Comparison of ENCODE assay signal across 8 mouse cellular contexts in the genomic region with DNA sequence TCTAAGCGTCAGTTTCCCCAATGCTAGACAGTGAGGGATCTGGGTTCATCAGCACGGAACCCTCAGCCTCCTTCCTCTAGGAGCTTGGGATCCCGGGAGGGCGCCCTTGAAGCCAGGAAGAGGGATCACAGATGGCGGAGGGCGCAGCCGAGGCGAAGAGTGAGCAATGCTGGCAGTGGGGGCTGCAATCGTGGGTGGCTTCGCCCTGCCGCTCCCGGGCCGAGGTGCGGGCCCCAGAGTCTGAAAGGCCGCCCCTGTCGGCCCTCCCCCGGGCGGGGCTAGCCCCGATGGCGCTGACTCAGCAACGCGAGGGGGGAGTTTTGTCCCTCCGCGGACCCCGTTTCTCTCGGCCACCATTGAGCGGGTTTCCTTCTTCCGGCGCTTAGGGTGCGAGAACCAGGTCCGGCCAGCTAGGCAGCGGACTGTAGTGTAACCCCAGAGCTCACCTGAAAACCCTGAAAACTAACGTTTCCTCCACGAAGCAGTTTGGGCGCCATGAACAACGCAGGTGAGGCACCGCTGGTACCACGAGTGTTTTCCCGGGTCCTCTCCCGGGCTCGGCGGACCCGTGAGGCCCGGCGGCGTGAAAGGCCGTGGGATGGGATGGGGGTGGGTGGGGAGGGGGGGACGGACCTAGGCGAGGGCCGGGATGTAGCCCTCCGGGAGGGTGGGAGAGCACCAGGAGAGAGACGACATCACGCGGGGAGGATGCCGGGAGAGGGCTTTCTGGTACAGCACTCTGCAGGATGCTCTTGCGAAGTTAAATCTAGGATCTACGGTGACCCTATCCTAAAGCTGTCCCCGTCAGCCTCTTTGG. TPM values are rescaled to one million over a fixed set of nuclear protein-coding genes. Genes with fewer than 3 reads are reported as not detected.
DNase-seq lines count a peak whose midpoint lies in the region; ATAC-seq and TF ChIP-seq lines count a peak whose summit lies in the region.

No protein-coding gene starts in this region.

- ATAC-seq in embryonic facial prominence, embryonic 13.5 days (ENCODE audit: insufficient number of reproducible peaks, insufficient read depth, low FRiP score, low TSS enrichment, low read depth): peak; percentile 90
- peak; percentile 94 for ATAC-seq in limb, embryonic 14.5 days (ENCODE audit: low FRiP score, low read depth)
- ATAC-seq in midbrain, postnatal 0 days (ENCODE audit: low FRiP score): peak; percentile 84

- TF ChIP-seq POLR2A in limb, embryonic 14.5 days (IDR thresholded peaks at IDR 0.05; ENCODE audit: borderline replicate concordance, extremely low read depth, insufficient read depth, insufficient read length): peak; percentile 82; the same call in 1 of the 2 replicates

- H3K4me3 ChIP-seq in embryonic facial prominence, embryonic 13.5 days: peak overlapping the region; percentile 73
- peak overlapping the region; percentile 88 for H3K4me3 ChIP-seq in limb, embryonic 14.5 days (replicated peaks; ENCODE audit: low read length)
- peak overlapping the region; percentile 86 for H3K4me3 ChIP-seq in midbrain, postnatal 0 days (ENCODE audit: low read depth, low read length)

- peak overlapping the region; percentile 89 for H3K9ac ChIP-seq in embryonic facial prominence, embryonic 13.5 days
- peak overlapping the region; percentile 88 for H3K9ac ChIP-seq in limb, embryonic 14.5 days (ENCODE audit: low read depth, low read length, severe bottlenecking)
- peak overlapping the region; percentile 90 for H3K9ac ChIP-seq in midbrain, postnatal 0 days (replicated peaks; ENCODE audit: low read length, poor library complexity, severe bottlenecking)

- H3K4me2 ChIP-seq in embryonic facial prominence, embryonic 13.5 days: peak overlapping the region; percentile 86
- H3K4me2 ChIP-seq in limb, embryonic 14.5 days (replicated peaks; ENCODE audit: low read depth, low read length, severe bottlenecking): peak overlapping the region; percentile 70
- peak overlapping the region; percentile 80 for H3K4me2 ChIP-seq in midbrain, postnatal 0 days (ENCODE audit: low read depth, low read length, poor library complexity, severe bottlenecking)

- H3K9me3 ChIP-seq in embryonic facial prominence, embryonic 13.5 days: no peaks in the 10 kb centered on the region
- H3K9me3 ChIP-seq in limb, embryonic 14.5 days (ENCODE audit: control insufficient read depth, low read length): no peaks in the 10 kb centered on the region
- H3K9me3 ChIP-seq in midbrain, postnatal 0 days (ENCODE audit: low read length): no peaks in the 10 kb centered on the region

- WGBS in embryonic facial prominence, embryonic 13.5 days: under 1% methylated on average over 58 of the region's 58 CpGs
- under 1% methylated on average over 56 of the region's 58 CpGs for WGBS in limb, embryonic 14.5 days
- under 1% methylated on average over 49 of the region's 58 CpGs for WGBS in midbrain, postnatal 0 days

- 0 out of 2 replicates have a peak, but pooled peaks cover 8% of the 10 kb centered on the region for H3K36me3 ChIP-seq in embryonic facial prominence, embryonic 13.5 days
- H3K36me3 ChIP-seq in limb, embryonic 14.5 days (ENCODE audit: control insufficient read depth, insufficient read depth, low read length): peaks cover 13% of the 10 kb centered on the region
- no peaks in the 10 kb centered on the region for H3K36me3 ChIP-seq in midbrain, postnatal 0 days (ENCODE audit: insufficient read depth, low read length)

- H3K4me1 ChIP-seq in embryonic facial prominence, embryonic 13.5 days: peaks cover 5% of the 10 kb centered on the region
- peaks cover 9% of the 10 kb centered on the region; the same call in 1 of the 2 replicates for H3K4me1 ChIP-seq in limb, embryonic 14.5 days (ENCODE audit: control insufficient read depth, insufficient read depth, low read length)
- peaks cover 3% of the 10 kb centered on the region; the same call in 1 of the 2 replicates for H3K4me1 ChIP-seq in midbrain, postnatal 0 days (ENCODE audit: insufficient read depth, low read length)

- no peaks in the 10 kb centered on the region for H3K27me3 ChIP-seq in embryonic facial prominence, embryonic 13.5 days
- H3K27me3 ChIP-seq in limb, embryonic 14.5 days (ENCODE audit: control insufficient read depth, insufficient read depth, low read length): no peaks in the 10 kb centered on the region
- no peaks in the 10 kb centered on the region for H3K27me3 ChIP-seq in midbrain, postnatal 0 days (ENCODE audit: insufficient read depth, low read length)

- peak overlapping the region; percentile 88 for H3K27ac ChIP-seq in embryonic facial prominence, embryonic 13.5 days
- H3K27ac ChIP-seq in limb, embryonic 14.5 days (replicated peaks; ENCODE audit: low read depth, low read length): peak overlapping the region; percentile 83
- peak overlapping the region; percentile 82 for H3K27ac ChIP-seq in midbrain, postnatal 0 days (ENCODE audit: low read depth, low read length)

- peak; percentile 91 for DNase-seq in 3134 (ENCODE audit: extremely low read depth, insufficient read length, low spot score)
- peak; percentile 95 to 96 for DNase-seq in adrenal gland, postnatal 36 days
- peak; percentile 94 for DNase-seq in heart, adult 8-10 months (ENCODE audit: low spot score)
- peak; percentile 95 for DNase-seq in kidney, adult 9 months
- DNase-seq in limb, embryonic 14.5 days (ENCODE audit: low spot score): peak; percentile 95
- DNase-seq in midbrain, postnatal 0 days (ENCODE audit: low spot score): peak; percentile 93
- peak; percentile 83 to 90 for DNase-seq in spleen, postnatal 14 days (ENCODE audit: low spot score in 2 of 2)

- peak; percentile 19; the same call in 1 of the 2 replicates for TF ChIP-seq CTCF in midbrain, postnatal 0 days (IDR thresholded peaks at IDR 0.05)

RNA-seq across cellular contexts. Expression of a gene that starts 21.0 kb away (rescaled TPM):
- total RNA-seq in adrenal gland, postnatal 36 days (2021): 10 to 100 TPM; 45.2 to 57.2 TPM
- polyA plus RNA-seq in embryonic facial prominence, embryonic 13.5 days (2015; fragmentation: Nextera tagmentation; extraction: Ambion mirVana): 171 and 188 TPM in 2 replicates
- total RNA-seq in heart, adult 8-10 months (2022): 10 to 100 TPM; 27.6 to 31.0 (median 28.0) TPM
- 44.3 and 64.8 TPM in 2 replicates for polyA plus RNA-seq in limb, embryonic 14.5 days (2012; rRNA removed)
- polyA plus RNA-seq in limb, embryonic 14.5 days (2014; fragmentation: Nextera tagmentation; extraction: Ambion mirVana): 138 and 146 TPM in 2 replicates
- total RNA-seq in midbrain, postnatal 0 days (2014; rRNA removed): 88.5 and 90.8 TPM in 2 replicates
- 116 and 127 TPM in 2 replicates for polyA plus RNA-seq in midbrain, postnatal 0 days (2015; fragmentation: Nextera tagmentation; extraction: Ambion mirVana)

RNA-seq across cellular contexts. Expression of a gene that starts 43.6 kb away (rescaled TPM):
- total RNA-seq in adrenal gland, postnatal 36 days (2021): 1 to 10 TPM in 1 of 2 experiments, under 1 TPM in 1; 0.66 to 1.1 TPM
- 3.6 TPM in 1 of 2 replicates, not detected in the other for polyA plus RNA-seq in embryonic facial prominence, embryonic 13.5 days (2015; fragmentation: Nextera tagmentation; extraction: Ambion mirVana)
- under 1 TPM in 2 of 4 experiments, not detected in 2; 0.38 to 0.53 TPM for total RNA-seq in heart, adult 8-10 months (2022)
- polyA plus RNA-seq in limb, embryonic 14.5 days (2012; rRNA removed): 0.09 and 0.17 TPM in 2 replicates
- 0.33 and 0.36 TPM in 2 replicates for polyA plus RNA-seq in limb, embryonic 14.5 days (2014; fragmentation: Nextera tagmentation; extraction: Ambion mirVana)
- total RNA-seq in midbrain, postnatal 0 days (2014; rRNA removed): not detected in 2 replicates
- 0.18 TPM in 1 of 2 replicates, not detected in the other for polyA plus RNA-seq in midbrain, postnatal 0 days (2015; fragmentation: Nextera tagmentation; extraction: Ambion mirVana)

RNA-seq across cellular contexts. Expression of a gene that starts 52.8 kb away (rescaled TPM):
- 10 to 100 TPM; 25.6 to 42.2 TPM for total RNA-seq in adrenal gland, postnatal 36 days (2021)
- 0.89 and 0.91 TPM in 2 replicates for polyA plus RNA-seq in embryonic facial prominence, embryonic 13.5 days (2015; fragmentation: Nextera tagmentation; extraction: Ambion mirVana)
- under 1 TPM; 0.57 to 0.75 (median 0.59) TPM for total RNA-seq in heart, adult 8-10 months (2022)
- polyA plus RNA-seq in limb, embryonic 14.5 days (2012; rRNA removed): 0.79 and 1.5 TPM in 2 replicates
- 0.90 and 1.2 TPM in 2 replicates for polyA plus RNA-seq in limb, embryonic 14.5 days (2014; fragmentation: Nextera tagmentation; extraction: Ambion mirVana)
- total RNA-seq in midbrain, postnatal 0 days (2014; rRNA removed): 27.6 and 36.0 TPM in 2 replicates
- polyA plus RNA-seq in midbrain, postnatal 0 days (2015; fragmentation: Nextera tagmentation; extraction: Ambion mirVana): 9.9 and 10.9 TPM in 2 replicates

Comparison
In these comparisons a context has a peak if more than half of its experiments do, and no peak if none do; other contexts are left out.
1. Peak in every context shown above with its lines: DNase-seq, ATAC-seq, H3K4me3 ChIP-seq and H3K27ac ChIP-seq.
2. RNA of a gene that starts 52.8 kb away (total RNA-seq): 25.6 to 42.2 TPM in adrenal gland, postnatal 36 days and 27.6 to 36.0 TPM in midbrain, postnatal 0 days; 0.57 to 0.75 TPM in heart, adult 8-10 months; every median in the first group is over 10 times any median in the second.